Mouse (Mus musculus): ENCODE measurements around the gene Mip.
"Not testable (repeated sequence)": the region's sequence is repeated elsewhere in the genome, so short reads cannot be mapped to it uniquely, and the experiment has no call there.

The Mip gene

GRCm38 (mm10) chr10:128211390-128212108, 14.1 kb upstream of the Mip start, which contains the start of gene Spryd4:
TSS of gene Spryd4 (minus strand) at chr10:128211807.
- DNase-seq, result peak; percentile 90

- DNase-seq, result no peak
Measured at GRCm38 (mm10) chr10:128212148-128212547, 13.5 kb upstream of the Mip start.

GRCm38 (mm10) chr10:128212871-128213323, 12.7 kb upstream of the Mip start:
- DNase-seq, result peak; percentile 18

GRCm38 (mm10) chr10:128214112-128214511, 11.5 kb upstream of the Mip start:
- not testable (repeated sequence) for DNase-seq

- no peak for DNase-seq
Measured at GRCm38 (mm10) chr10:128214981-128215380, 10.7 kb upstream of the Mip start.

GRCm38 (mm10) chr10:128218387-128219117, 7.1 kb upstream of the Mip start:
- DNase-seq, result no peak

GRCm38 (mm10) chr10:128221533-128222286, 3.9 kb upstream of the Mip start:
- no peak for DNase-seq

GRCm38 (mm10) chr10:128225064-128225463, 574 bp upstream of the Mip start:
- no peak for DNase-seq

- no peak for DNase-seq
Measured at GRCm38 (mm10) chr10:128227592-128227991, 2.0 kb downstream of the Mip start.

GRCm38 (mm10) chr10:128228009-128228408, 2.4 kb downstream of the Mip start:
- no peak for DNase-seq

- DNase-seq, result no peak
Measured at GRCm38 (mm10) chr10:128230582-128230981, 4.9 kb downstream of the Mip start.

- no peak for DNase-seq
Measured at GRCm38 (mm10) chr10:128231146-128231545, 5.5 kb downstream of the Mip start.

- peak; percentile 89 for DNase-seq
Measured at GRCm38 (mm10) chr10:128231697-128232419, 6.2 kb downstream of the Mip start, which contains the start of gene Timeless. TSS of gene Timeless (plus strand) at chr10:128232065.

GRCm38 (mm10) chr10:128232420-128232985, 6.9 kb downstream of the Mip start:
- DNase-seq, result peak; percentile 48

GRCm38 (mm10) chr10:128236321-128236720, 10.7 kb downstream of the Mip start:
- no peak for DNase-seq

- DNase-seq, result peak; percentile 25
Measured at GRCm38 (mm10) chr10:128237807-128238480, 12.3 kb downstream of the Mip start.

GRCm38 (mm10) chr10:128239140-128239539, 13.5 kb downstream of the Mip start:
- DNase-seq, result no peak

GRCm38 (mm10) chr10:128240131-128240530, 14.5 kb downstream of the Mip start:
- no peak for DNase-seq

GRCm38 (mm10) chr10:128243252-128243651, 17.6 kb downstream of the Mip start:
- no peak for DNase-seq

- no peak for DNase-seq
Measured at GRCm38 (mm10) chr10:128244121-128244520, 18.5 kb downstream of the Mip start.

- no peak for DNase-seq
Measured at GRCm38 (mm10) chr10:128247020-128247732, 21.5 kb downstream of the Mip start.
